Mouse (Mus musculus) limb, embryonic 11.5 days (tissue): ENCODE measurements around the gene Asic2. TPM values are rescaled to one million over a fixed set of nuclear protein-coding genes. Genes with fewer than 3 reads are reported as not detected.
"Not testable (repeated sequence)": the region's sequence is repeated elsewhere in the genome, so short reads cannot be mapped to it uniquely, and the experiment has no call there.

Experiments
- ATAC-seq: fragments of 200-750 bp; cut with Nextera tagmentation; 2 replicates; pipeline ENCODE4 v1.8.0; 2017; ENCODE audit warnings: low read depth; ENCODE audit not compliant: insufficient number of reproducible peaks, low FRiP score, low TSS enrichment
- DNase-seq: peaks from one replicate; pipeline ENCODE4 v3.0.0-alpha.2; 2015; ENCODE audit warnings: low spot score
- H3K27ac ChIP-seq: fragments of 300-500 bp; sonication (generic); replicated peaks from 2 replicates; pipeline ENCODE4 v1.5.1; 2014; ENCODE audit warnings: low read depth, mild to moderate bottlenecking, low read length
- H3K27me3 ChIP-seq: fragments of 300-500 bp; sonication (generic); 2 replicates; pipeline ENCODE4 v1.6.1; 2014; ENCODE audit warnings: mild to moderate bottlenecking, low read length, mixed read lengths; ENCODE audit not compliant: control insufficient read depth, insufficient read depth
- H3K36me3 ChIP-seq: fragments of 300-500 bp; sonication (generic); 2 replicates; pipeline ENCODE4 v1.6.1; 2014; ENCODE audit warnings: mild to moderate bottlenecking, low read length, moderate library complexity, mixed read lengths; ENCODE audit not compliant: control insufficient read depth, insufficient read depth
- H3K4me1 ChIP-seq: fragments of 300-500 bp; sonication (generic); 2 replicates; pipeline ENCODE4 v1.6.1; 2014; ENCODE audit warnings: low read length, mixed read lengths; ENCODE audit not compliant: control insufficient read depth, insufficient read depth
- H3K4me2 ChIP-seq: fragments of 300-500 bp; sonication (generic); 2 replicates; pipeline ENCODE4 v1.6.1; 2014; ENCODE audit warnings: low read depth, mild to moderate bottlenecking, moderate library complexity; ENCODE audit not compliant: severe bottlenecking
- H3K4me3 ChIP-seq: fragments of 300-500 bp; sonication (generic); 2 replicates; pipeline ENCODE4 v1.5.1; 2014; ENCODE audit warnings: low read depth, low read length
- H3K9ac ChIP-seq: fragments of 300-500 bp; sonication (generic); 2 replicates; pipeline ENCODE4 v1.6.1; 2014; ENCODE audit warnings: mild to moderate bottlenecking, low read length
- H3K9me3 ChIP-seq: fragments of 300-500 bp; sonication (generic); 2 replicates; pipeline ENCODE4 v1.6.1; 2016; ENCODE audit warnings: low read length; ENCODE audit not compliant: control insufficient read depth
- WGBS: fragments of 180-500 bp; shearing (Covaris S2); extraction: QIAGEN DNeasy Blood & Tissue Kit; methylation state at CpG from one replicate; pipeline ENCODE4 v1.1.7; 2014; 5-methylcytosine and 5-hydroxymethylcytosine counted together
- polyA plus RNA-seq: library from polyadenylated mRNA; unstranded; fragments of >200 nt; fragmentation: Nextera tagmentation; extraction: Ambion mirVana; gene quantifications from 2 replicates; pipeline ENCODE4 v1.2.1, GENCODE M21; 2014

The Asic2 gene
- polyA plus RNA-seq, 1 experiment from 2014 or later: 0.27 TPM

- H3K9ac ChIP-seq: no peak overlapping the region
- DNase-seq (no peak), ATAC-seq (no peak)
- 10% methylated on average over 2 of the region's 2 CpGs for WGBS
- no peaks in the 10 kb centered on the region for H3K27me3 ChIP-seq
- no peaks in the 10 kb centered on the region for H3K4me1 ChIP-seq
- no peaks in the 10 kb centered on the region for H3K9me3 ChIP-seq
- H3K36me3 ChIP-seq: no peaks in the 10 kb centered on the region
- no peak overlapping the region for H3K4me2 ChIP-seq
- no peak overlapping the region for H3K27ac ChIP-seq
- H3K4me3 ChIP-seq: no peak overlapping the region
Measured at GRCm38 (mm10) chr11:81280070-81280469, 688.2 kb downstream of the Asic2 start.

GRCm38 (mm10) chr11:81277406-81277805, 690.9 kb downstream of the Asic2 start:
- no peak overlapping the region for H3K27ac ChIP-seq
- H3K4me1 ChIP-seq: no peaks in the 10 kb centered on the region
- H3K4me2 ChIP-seq: no peak overlapping the region
- 44% methylated on average over 5 of the region's 5 CpGs for WGBS
- DNase-seq (no peak), ATAC-seq (no peak)
- no peaks in the 10 kb centered on the region for H3K36me3 ChIP-seq
- H3K9ac ChIP-seq: no peak overlapping the region
- H3K27me3 ChIP-seq: no peaks in the 10 kb centered on the region
- H3K4me3 ChIP-seq: no peak overlapping the region
- H3K9me3 ChIP-seq: no peaks in the 10 kb centered on the region

GRCm38 (mm10) chr11:81272677-81273418, 695.4 kb downstream of the Asic2 start:
- Histone ChIP-seq H3K27me3 (no peaks in the 10 kb centered on the region), H3K4me1 (no peaks in the 10 kb centered on the region), H3K9ac (no peak overlapping the region), H3K4me2 (no peak overlapping the region), H3K27ac (no peak overlapping the region), H3K9me3 (no peaks in the 10 kb centered on the region), H3K4me3 (no peak overlapping the region), H3K36me3 (no peaks in the 10 kb centered on the region)
- ATAC-seq: no peak
- no peak for DNase-seq
- WGBS: 91% methylated on average over 16 of the region's 16 CpGs

- ATAC-seq (no peak), DNase-seq (no peak)
- Histone ChIP-seq H3K9me3 (no peaks in the 10 kb centered on the region), H3K4me2 (no peak overlapping the region), H3K4me3 (no peak overlapping the region), H3K36me3 (no peaks in the 10 kb centered on the region), H3K27me3 (no peaks in the 10 kb centered on the region), H3K9ac (no peak overlapping the region), H3K4me1 (no peaks in the 10 kb centered on the region), H3K27ac (no peak overlapping the region)
- 80% methylated on average over 1 of the region's 1 CpGs for WGBS
Measured at GRCm38 (mm10) chr11:81271422-81271821, 696.8 kb downstream of the Asic2 start.

- Histone ChIP-seq H3K9me3 (no peaks in the 10 kb centered on the region), H3K9ac (no peak overlapping the region), H3K27me3 (no peaks in the 10 kb centered on the region), H3K27ac (no peak overlapping the region), H3K4me1 (no peaks in the 10 kb centered on the region), H3K4me3 (no peak overlapping the region), H3K36me3 (no peaks in the 10 kb centered on the region), H3K4me2 (no peak overlapping the region)
- ATAC-seq (no peak), DNase-seq (no peak)
- 26% methylated on average over 7 of the region's 7 CpGs for WGBS
Measured at GRCm38 (mm10) chr11:81270518-81270917, 697.7 kb downstream of the Asic2 start.

GRCm38 (mm10) chr11:81263757-81264156, 704.5 kb downstream of the Asic2 start:
- no peaks in the 10 kb centered on the region for H3K4me1 ChIP-seq
- no peaks in the 10 kb centered on the region for H3K27me3 ChIP-seq
- H3K4me3 ChIP-seq: no peak overlapping the region
- DNase-seq (no peak), ATAC-seq (no peak)
- H3K9ac ChIP-seq: no peak overlapping the region
- no peak overlapping the region for H3K27ac ChIP-seq
- H3K36me3 ChIP-seq: no peaks in the 10 kb centered on the region
- H3K9me3 ChIP-seq: no peaks in the 10 kb centered on the region
- WGBS: 71% methylated on average over 2 of the region's 2 CpGs
- no peak overlapping the region for H3K4me2 ChIP-seq

GRCm38 (mm10) chr11:81263193-81263592, 705.1 kb downstream of the Asic2 start:
- no peak overlapping the region for H3K27ac ChIP-seq
- no peaks in the 10 kb centered on the region for H3K27me3 ChIP-seq
- H3K9ac ChIP-seq: no peak overlapping the region
- no peaks in the 10 kb centered on the region for H3K4me1 ChIP-seq
- no peak overlapping the region for H3K4me2 ChIP-seq
- WGBS: 78% methylated on average over 1 of the region's 1 CpGs
- DNase-seq: no peak
- no peak overlapping the region for H3K4me3 ChIP-seq
- no peaks in the 10 kb centered on the region for H3K9me3 ChIP-seq
- no peak for ATAC-seq
- H3K36me3 ChIP-seq: no peaks in the 10 kb centered on the region

GRCm38 (mm10) chr11:81261259-81261658, 707.0 kb downstream of the Asic2 start:
- WGBS: 85% methylated on average over 3 of the region's 3 CpGs
- H3K9ac ChIP-seq: no peak overlapping the region
- ATAC-seq: no peak
- no peak overlapping the region for H3K4me3 ChIP-seq
- no peaks in the 10 kb centered on the region for H3K36me3 ChIP-seq
- no peaks in the 10 kb centered on the region for H3K4me1 ChIP-seq
- no peaks in the 10 kb centered on the region for H3K9me3 ChIP-seq
- no peaks in the 10 kb centered on the region for H3K27me3 ChIP-seq
- no peak overlapping the region for H3K27ac ChIP-seq
- no peak for DNase-seq
- no peak overlapping the region for H3K4me2 ChIP-seq

GRCm38 (mm10) chr11:81241183-81241582, 727.1 kb downstream of the Asic2 start:
- H3K4me3 ChIP-seq, H3K9ac ChIP-seq, H3K27ac ChIP-seq, H3K4me1 ChIP-seq, H3K4me2 ChIP-seq, H3K36me3 ChIP-seq, H3K9me3 ChIP-seq, DNase-seq, ATAC-seq, H3K27me3 ChIP-seq: not testable (repeated sequence)
- WGBS: 97% methylated on average over 18 of the region's 18 CpGs
